Mouse (Mus musculus) spleen, postnatal 4 days (tissue): ENCODE measurements at regions not wholly inside any gene's neighbourhood (a gene's known extent, or its start where the extent isn't known, plus 50 kb on each side); places are given as distances from the start of the nearest gene placed in this dataset.

Source experiments
- DNase-seq, 2 experiments: peaks; one replicate each; pipeline ENCODE4 v3.0.0; 2022; ENCODE audit warnings: low spot score in 2 of 2

DNA sequence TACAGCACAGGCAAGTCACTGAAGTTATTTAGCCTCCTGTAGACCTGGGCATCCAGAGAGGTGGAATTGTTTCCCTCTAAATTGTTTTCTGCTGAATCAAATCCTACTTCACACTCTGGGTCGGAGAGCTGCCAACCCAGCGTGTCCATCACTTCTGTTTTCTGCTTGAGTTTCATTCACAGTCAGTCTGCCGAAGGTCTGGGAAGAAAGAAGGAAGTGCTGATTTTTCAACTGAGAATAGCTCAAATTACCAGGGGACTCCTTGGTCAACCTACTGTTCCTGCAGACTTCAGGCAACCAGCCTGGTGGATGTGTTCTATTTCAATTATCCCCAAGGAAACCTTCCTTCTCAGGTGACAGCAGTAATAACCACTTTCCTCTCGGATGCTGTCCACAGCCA lies 179.1 kb upstream of the Nckap5 start:
- no peak for DNase-seq

DNA sequence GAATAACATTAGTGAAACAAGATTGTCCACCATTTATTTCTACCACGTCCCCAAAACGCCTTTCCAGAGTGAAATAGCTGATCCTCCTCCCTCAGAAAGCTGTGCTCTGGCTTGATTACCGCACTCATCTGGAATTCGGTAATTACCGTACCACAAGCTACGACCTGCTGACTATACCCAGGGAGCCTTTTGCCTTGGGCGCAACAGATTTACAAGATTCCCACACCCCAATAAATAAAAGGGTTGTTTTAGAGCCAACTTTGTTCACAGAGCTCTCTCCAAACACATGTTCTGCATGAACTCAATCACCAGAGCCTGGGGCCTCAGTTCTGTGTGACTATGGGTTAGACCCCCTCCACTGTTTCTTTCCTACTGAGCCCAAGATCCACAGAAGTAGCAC lies 171.1 kb upstream of the Nckap5 start:
- DNase-seq: no peak

DNA sequence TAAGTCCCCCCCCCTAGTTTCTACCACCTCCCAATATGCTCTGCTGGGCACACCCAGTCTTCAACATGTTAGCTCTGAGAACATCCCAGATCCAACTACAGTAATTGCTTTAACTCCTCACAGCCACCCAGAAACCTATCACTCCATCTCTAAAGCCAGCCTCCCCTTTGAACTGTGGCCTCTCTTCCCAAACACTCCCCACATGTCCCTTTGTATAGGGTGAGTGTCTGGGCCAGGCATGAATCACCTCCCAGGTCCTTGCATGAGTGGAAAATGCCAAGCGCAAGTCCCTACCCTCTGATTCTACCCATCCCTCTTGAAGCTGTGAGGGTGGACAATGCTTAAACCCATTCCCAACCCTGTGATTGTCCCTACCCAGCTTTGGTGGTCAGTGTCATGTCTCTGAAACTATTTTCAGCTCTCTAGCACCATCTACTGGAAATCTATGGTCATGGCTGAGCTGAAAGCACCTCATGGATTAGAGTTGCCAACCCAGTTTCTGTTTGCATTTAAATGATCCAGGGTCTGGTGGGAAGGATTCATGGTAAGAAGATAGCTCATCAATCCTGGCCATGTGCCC lies 162.6 kb upstream of the Nckap5 start:
- DNase-seq: no peak

DNA sequence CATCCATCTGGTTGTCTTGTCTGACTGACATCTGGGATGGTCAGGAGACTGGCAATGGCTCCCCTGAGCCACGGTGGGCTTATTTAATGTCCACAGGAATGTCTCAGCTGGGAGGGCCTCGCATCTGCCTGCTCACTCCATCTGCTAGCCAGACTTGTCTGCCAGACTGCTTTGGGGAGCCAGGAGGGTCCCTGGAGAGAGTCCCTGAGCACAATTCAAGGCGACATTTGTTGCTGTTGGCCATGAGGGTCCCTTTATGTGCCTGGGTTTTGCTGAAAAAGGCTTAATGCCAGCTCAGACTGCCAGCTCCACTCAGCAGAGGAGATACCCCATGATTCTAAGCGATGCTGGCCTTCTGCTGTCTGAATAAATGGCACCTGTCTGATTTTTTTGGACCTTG lies 161.8 kb upstream of the Nckap5 start:
- DNase-seq: no peak

DNA sequence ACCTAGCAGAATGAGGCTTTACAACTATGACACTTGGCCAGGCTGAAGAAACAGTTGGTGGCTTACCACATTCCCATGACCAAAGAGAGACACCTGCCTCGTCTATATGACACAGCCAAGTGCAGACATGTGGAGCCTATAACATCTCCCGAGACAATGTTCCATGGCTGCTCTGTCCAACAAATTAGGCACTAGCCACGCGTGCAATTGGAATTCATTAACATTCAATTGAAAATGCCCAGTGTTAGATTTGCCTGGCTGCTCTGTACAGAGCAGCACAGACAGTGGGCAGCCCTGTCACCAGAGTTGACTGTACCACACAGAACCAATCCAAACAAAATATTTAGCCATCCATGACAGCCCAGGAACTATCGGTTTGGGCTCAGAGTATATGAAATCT lies 152.2 kb upstream of the Nckap5 start:
- DNase-seq: no peak

DNA sequence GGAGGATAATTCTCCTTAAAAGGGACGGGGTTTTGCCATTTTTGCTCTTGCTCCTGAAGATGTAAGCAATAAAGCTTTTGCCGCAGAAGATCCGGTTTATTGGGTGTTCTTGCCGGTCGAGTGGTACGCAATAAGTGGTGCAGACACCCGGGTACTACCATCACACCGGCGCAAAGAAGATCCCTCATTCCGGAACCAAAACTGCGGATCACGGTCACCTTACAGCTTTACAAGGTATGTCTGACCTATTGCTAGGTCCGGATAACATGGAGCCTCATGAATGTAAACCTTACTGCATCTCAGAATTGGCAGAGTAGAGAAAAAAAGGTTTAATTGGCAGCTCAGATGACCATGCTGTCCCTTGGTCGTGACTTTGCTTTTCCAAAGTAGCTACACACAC lies 149.7 kb upstream of the Nckap5 start:
- DNase-seq: no peak

DNA sequence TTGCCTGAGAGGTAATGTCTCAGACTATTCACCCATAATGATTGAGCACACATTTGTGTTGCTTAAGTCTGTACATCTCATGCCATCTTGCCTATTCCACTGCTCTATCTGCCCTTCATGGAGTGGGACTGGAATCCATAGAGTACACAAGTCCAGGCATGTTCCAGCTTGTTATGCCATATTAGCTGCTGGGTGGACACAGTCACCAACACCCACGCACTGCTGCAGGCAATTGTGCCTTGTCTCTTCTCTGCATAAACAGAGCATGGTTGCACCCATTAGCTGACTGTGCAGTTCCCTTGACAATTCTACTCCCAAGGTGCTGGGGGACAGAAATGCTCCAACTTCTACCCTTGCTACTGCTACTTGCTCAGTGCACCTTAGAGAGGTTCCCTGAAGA lies 143.3 kb upstream of the Nckap5 start:
- no peak for DNase-seq

DNA sequence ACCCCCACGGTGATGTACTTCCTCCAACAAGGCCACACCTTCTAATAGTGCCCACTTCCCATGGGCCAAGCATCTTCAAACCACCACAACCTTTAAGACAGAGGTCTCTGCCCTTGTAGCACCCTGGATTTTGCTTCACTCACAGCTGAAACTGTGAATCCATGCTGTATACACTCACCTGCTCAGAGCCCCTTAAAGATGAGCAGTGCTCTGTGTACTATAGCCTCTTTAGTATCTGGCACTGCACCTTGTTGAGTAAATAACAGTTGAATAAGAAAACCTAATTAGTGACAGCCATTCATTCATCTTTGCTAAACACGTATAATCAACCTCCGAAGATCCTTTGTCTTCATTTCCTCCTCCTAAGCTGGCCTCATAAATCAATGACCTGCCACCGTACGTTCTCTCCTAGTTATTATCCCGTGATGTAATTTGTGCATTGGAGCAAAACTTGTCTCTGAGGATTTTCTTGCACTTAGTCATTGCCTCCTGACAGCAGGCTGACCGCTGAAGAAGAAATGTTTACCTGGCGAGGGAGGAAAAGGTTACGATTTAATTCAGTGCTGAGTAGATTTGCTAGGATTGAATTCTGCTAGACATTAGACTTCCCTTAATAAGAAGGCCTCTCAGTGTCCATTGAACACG lies 141.3 kb upstream of the Nckap5 start:
- no peak for DNase-seq

DNA sequence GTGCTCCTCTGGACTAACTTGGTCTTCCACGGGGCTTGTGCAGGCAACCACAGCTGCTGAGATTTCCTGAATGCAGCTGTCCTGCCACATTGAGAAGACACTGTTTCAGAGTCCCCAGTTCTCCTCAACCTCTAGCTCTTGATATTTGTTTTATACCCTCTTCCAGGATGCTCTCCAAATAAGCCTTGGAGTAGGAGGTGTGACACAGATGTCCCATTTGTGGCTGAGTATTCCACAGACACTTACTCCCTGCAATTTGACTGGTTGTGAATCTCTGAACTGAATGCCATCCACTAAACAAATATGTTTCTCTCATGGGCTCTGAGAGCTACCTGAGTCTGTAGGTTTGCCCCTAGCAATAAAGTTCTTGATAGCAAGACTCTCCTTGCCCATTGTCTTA lies 140.5 kb upstream of the Nckap5 start:
- no peak for DNase-seq

DNA sequence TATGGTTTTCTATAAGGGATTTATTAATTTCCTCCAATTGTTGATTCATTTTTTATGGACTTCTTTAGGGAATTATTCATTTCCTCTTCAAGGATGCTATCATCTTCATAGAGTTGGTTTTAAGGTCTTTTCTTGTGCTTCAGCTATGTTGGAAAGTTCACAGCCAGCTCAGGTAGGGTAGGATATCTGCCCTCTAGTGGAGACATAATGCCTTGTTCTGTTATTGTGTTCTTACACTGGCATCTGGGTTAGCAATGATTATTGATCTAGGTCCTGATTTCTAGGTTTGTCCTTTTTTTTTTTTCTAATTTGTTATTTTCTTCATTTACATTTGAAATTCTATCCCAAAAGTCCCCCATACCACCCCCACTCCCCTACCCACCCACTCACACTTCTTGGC lies 135.8 kb upstream of the Nckap5 start:
- DNase-seq: no peak

DNA sequence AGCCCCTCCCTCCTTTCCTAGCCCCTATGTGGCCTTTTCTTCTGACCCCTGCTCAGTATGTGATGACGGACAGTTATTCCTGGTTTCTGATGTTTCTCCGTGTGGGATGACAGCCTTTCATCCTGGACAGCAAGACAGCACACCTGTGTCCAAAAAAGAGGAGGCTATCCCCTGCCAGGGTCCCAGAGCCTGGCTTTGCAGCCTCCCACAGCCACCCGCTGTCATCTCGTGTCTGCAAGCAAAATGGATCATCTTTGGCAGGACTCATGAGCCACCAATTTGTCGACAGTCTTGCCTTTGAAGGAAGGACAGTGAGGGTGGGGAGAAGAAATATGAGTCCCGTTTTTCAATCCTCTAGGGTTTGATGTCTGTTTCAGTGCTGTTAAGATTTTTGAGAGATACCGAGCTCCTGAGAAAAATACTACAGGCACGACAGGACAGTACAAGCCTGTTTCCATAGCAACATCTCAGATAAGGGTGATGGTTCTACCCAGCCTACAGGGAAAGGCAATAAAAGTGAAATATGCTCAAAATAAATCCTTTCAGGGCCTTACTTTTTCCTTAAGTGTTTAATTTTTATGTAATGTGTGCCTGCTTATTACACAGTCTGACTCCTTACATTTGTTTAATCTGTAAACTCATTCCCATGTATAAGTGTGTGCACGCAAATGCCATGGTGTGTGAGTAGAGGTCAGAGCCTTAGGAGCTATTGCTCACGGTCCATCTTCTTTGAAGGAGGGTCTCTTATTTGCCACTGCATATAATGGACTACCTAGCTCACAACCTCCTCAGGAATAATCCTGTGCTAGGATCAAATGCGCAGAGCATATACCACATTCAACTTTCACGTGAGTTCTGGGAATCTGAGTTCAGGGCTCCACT lies 125.5 kb upstream of the Nckap5 start:
- DNase-seq: no peak

DNA sequence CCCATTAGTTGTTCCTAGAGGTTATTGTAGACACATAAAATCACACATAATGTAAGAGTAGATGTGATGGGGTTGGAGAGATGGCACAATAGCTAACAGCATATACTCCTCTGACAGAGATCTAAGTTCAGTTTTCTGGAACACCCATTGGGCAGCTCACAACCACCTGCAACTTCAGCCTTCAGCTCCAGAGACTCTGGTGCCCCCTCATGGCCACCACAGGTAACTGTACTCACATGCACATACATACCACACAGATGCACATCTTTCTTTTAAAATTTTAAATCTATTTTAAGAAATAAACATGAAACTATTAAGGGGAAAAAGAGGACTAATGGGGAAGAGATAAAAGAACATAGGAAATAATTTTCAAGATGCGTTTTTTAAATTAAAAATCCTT lies 117.3 kb upstream of the Nckap5 start:
- DNase-seq: no peak

DNA sequence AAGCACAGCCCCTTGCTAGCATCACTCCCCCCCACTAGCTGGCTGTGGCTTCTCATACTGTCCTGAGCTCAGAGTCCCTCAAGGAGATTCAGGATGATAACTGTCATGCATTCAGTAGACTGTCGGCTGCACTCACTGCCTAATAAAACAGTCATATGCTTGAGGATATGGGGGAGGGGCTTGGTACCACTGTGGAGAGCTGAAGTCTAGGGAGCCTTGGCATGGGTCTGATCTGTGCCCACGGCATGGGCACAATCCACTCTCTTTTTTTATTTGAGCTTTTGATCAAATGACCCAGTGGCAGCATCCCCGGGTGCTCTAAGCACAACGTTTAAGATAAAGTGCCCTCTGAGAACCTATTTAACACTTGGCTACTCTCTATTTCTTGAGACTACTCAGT lies 102.1 kb upstream of the Nckap5 start:
- no peak for DNase-seq

DNA sequence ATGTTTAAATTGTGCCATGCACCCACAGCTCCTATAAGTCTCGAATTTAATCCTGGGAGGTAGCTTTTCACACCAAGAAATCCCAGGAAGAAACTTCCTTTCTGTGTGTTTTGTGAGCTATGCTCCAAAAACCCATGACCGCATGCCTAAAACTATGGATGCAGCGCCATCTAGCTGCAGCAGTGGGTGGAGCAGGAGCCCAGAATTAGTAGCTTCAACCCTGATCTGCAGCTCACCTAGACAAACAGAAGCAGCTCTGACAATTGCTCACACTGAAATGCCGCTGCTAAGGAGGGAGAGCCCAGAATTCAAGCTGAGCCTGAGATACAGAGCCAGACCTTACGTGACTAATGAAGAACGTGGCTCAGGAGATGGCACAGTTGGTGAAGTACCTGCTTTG lies 101.2 kb upstream of the Nckap5 start:
- DNase-seq: peak; percentile 36 to 78

DNA sequence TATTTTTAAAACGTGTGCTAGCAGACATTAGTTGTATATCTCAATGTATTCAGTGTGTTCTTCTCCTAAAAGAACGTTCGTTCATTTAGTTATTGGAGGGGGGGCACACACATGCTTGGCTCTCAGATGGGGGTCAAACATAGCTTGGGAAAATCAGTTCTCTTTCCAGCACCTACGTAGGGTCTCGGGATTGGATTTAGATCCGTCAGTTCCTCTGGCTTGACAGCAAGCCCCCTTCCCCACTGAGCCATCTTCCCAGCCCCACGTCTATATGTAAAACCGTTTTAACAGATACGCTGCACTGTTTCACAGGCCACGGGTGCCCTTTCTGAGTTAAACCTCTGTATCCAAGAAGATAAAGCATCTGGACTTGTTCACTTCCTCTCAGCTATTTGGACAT lies 100.5 kb upstream of the Nckap5 start:
- no peak for DNase-seq

DNA sequence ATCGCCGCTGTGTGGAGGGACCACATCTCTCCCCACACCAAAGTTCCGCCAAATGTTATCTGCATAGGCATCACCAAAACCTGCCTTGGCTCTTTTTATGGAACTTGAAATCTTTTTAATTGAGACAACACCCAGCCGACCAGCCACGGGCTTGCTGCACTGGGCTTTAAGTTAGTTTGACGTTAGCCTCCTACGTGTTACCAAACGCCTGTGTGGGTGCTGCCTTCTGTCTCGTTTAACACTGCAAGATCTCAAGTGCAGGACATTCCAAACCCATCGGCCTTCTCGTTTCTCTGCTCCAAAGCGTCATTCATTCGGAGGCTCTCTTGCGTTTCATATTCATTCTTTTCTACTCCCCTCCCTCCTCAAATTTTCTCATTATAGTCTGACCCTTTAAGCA lies 100.0 kb upstream of the Nckap5 start:
- no peak for DNase-seq

DNA sequence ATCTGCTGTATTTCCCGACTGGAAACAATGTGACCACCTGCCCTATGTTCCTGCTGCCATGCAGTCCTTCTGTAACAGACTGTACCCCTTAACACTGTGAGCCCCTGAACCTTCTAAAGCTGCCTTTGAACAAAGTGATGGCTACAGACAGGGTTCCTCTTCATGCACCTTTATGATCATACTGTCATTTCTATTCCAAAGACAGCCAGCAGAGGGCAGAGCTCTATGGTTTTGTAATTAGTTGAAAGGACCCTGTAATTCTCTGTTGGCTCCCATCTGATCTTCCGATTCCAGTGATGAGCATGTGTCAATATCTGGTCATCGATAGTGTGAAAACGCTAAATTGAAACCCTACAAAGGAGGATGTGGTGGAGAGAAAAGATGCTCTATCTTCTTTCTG lies 99.1 kb upstream of the Nckap5 start:
- DNase-seq: no peak

DNA sequence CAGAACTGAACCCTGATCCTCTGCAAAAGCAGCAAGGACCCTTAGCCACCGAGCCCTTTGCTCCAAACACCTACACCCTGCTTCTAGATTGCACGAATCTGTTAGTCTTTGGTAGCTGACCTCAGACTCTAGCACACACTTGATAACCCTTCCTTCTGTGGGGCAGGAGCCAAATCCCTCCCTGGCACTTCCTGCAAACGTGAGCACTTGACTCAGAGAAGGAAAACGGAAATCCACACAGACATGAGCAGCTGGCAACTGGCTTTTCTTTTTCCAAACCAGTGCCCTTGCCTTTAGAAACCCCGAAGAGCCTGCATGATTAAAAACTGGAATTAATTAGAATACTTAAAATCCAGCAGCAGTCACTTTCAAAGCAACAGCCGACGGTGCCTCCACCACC lies 97.6 kb upstream of the Nckap5 start:
- no peak for DNase-seq

DNA sequence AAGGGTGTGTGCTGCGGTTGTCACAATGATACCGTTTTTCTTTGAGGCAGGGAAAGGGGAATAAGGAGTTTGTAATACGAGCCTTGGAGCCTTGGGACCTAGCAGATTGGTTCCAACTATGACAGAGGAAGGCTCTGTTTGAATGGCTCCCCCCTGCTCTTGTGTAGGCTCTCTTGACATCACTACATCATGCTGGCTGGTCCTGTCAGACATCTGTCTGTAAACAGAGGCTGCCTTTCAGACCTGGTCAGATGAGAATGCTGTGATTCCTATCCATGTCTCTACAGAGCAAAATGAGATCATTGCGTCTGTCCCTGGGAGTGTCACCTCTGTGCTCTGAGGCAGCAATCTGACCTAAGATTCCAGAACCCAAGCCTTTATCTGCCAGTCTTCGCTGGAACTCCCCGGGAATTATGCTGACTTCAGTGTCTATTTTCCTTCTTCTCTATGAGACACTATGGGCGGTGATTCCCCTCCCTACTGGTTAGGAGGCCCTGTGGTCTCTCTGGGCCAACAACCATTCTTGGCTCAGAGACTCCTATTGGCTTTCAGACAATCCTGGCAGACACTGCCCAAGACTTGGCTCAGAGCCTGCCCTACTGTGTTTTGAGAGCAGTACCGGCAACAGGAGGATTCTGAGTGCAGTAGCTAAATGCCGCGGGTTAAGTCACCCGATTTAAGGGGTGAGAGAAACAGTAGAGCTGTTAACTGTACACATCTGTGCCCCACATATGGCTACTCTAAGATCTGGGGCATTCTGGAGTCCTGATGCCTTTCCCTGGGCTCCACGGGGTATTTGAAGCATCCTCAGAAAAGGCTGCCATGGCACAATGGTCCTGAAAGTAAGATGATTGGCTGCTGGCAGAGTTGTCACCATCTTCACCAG lies 94.8 kb upstream of the Nckap5 start:
- no peak for DNase-seq

DNA sequence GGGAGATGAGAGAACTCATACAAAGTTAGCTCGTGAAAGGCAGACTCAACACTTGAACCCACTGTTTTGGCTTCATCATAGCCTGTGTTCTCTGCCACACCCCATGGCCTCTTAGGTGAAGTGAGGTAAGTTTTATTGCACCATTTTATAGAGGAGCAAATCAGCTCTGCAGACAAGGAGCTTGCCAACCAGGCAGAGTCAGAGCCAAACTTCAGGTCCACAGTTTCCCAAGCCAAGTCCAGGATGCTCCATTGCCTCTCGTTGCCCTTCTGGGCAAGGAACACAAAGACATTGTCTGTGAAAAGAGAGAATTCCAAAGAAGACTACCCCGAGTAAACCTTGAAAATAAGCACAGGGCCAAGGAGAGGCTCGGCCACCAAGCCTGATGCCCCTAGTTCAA lies 93.4 kb upstream of the Nckap5 start:
- no peak for DNase-seq

DNA sequence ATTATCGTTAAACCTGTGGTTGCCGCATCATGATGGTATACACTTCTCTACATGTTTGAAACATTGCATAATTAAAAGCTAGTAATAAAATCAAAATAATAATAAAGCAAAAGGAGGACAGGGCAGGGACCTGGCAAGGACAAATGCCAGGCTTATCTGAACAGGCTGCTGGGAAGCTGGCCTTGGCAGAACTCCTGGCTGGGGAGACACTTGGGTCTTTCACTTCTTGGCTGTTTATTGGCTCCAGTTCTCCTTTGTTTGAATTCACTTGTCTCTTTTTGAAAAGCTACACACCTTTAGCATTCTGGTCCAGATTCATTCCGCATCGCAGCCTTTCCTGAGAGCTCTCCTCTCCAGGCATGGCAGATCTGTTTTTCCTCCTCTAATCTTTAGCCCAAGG lies 91.6 kb upstream of the Nckap5 start:
- no peak for DNase-seq

DNA sequence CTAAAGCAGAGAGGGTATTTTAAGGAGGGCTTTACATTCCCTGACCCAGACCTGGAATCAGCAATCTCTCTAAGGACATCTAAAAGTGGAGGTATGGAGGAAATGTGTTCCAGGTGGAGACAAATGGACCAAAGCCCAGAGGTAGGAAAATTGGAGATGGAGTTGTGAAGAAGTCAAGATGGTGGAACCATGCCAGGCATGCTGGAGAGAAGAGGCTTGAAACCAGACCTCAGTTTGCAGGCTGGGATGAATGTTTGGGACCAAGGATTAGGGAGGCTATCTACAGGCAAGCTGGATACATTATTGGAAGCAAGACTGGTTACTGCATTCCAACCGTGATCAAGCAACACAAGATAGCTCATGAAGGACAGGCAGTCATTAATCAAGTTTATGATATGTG lies 88.3 kb upstream of the Nckap5 start:
- DNase-seq: no peak
